Mouse (Mus musculus): Measurements from ENCODE around the gene Slc16a13. TPM values are rescaled to one million over a fixed set of nuclear protein-coding genes. Genes with fewer than 3 reads are reported as not detected.

Slc16a13 gene
- polyA plus RNA-seq, 1 experiment from 2014 or later, result 11.5 TPM

DNA sequence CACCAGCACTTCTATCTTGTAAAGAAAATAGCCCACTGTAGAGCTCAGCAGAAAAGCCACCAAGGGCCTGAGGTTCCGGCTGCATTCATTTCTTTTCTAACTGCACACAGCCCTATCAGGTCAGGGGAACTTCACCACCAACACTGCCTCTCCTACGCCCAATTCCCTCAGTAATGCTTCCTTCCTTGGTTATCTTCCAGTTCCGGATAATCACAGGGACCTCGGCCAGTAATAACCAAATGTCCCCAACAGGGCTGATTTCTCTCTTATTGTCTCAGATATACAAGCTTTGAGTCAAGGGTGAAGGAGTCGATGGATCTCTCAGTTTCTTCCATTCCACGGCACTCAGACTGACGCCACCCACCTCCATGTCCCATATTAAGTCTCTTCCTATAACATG, 13.6 kb downstream of the Slc16a13 start:
- Histone ChIP-seq H3K9ac (no peak overlapping the region), H3K27me3 (peaks cover 11% of the 10 kb centered on the region), H3K4me3 (no peak overlapping the region), H3K27ac (no peak overlapping the region), H3K4me2 (replicated peaks) (no peak overlapping the region), H3K4me1 (no peaks in the 10 kb centered on the region), H3K9me3 (no peaks in the 10 kb centered on the region), H3K36me3 (no peaks in the 10 kb centered on the region)
- 80% methylated on average over 7 of the region's 7 CpGs for WGBS
- no peak for ATAC-seq (ENCODE audit: low FRiP score, low read depth)

DNA sequence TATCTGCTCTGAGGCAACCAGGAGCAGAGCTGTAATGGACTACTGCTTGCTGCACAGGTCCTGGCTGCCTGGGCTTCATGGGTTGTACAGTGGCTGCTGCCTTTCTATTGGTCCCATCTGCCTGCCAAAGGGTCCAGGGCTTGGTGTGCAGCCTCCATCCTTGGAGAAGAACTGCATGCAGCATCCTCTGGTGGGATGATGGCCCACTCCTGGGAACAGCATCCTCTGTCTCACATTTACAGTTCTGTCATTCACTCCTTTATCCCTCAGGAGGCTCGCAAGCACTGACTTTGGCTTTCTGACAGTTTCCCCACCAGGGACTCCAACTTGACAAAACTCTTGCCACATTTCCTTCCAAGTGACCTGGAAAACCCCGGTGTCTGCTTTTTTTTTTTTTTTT, 14.1 kb downstream of the Slc16a13 start:
- Histone ChIP-seq H3K4me3 (no peak overlapping the region), H3K36me3 (no peaks in the 10 kb centered on the region), H3K4me2 (replicated peaks) (no peak overlapping the region), H3K4me1 (no peaks in the 10 kb centered on the region), H3K9me3 (no peaks in the 10 kb centered on the region), H3K27me3 (0 out of 2 replicates have a peak, but pooled peaks cover 7% of the 10 kb centered on the region), H3K9ac (no peak overlapping the region), H3K27ac (no peak overlapping the region)
- 88% methylated on average over 2 of the region's 2 CpGs for WGBS
- ATAC-seq (ENCODE audit: low FRiP score, low read depth), result no peak

DNA sequence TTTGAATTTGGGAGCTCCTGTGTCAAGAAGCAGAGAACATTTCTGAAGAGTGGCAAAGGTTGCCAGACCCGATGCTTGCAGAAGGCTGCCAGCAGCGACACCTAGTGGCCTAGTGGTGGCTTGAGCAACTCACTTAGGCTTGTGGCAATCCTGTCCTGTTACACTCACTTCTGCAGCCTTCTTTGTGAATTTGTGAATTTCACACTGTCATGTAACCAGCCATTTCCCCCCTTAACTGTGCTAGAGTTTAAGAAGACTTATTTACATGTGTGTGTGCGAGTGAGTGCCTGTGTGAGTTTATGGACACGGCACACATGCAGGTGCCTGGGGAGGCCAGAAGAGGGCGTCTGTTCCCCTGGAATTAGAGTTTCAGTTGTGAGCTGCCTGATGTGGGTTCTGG, 19.2 kb downstream of the Slc16a13 start:
- Histone ChIP-seq H3K36me3 (no peaks in the 10 kb centered on the region), H3K27me3 (no peaks in the 10 kb centered on the region), H3K9ac (no peak overlapping the region), H3K4me3 (no peak overlapping the region), H3K9me3 (no peaks in the 10 kb centered on the region), H3K4me2 (replicated peaks) (no peak overlapping the region), H3K27ac (no peak overlapping the region), H3K4me1 (no peaks in the 10 kb centered on the region)
- ATAC-seq (ENCODE audit: low FRiP score, low read depth), result no peak
- 35% methylated on average over 5 of the region's 5 CpGs for WGBS

DNA sequence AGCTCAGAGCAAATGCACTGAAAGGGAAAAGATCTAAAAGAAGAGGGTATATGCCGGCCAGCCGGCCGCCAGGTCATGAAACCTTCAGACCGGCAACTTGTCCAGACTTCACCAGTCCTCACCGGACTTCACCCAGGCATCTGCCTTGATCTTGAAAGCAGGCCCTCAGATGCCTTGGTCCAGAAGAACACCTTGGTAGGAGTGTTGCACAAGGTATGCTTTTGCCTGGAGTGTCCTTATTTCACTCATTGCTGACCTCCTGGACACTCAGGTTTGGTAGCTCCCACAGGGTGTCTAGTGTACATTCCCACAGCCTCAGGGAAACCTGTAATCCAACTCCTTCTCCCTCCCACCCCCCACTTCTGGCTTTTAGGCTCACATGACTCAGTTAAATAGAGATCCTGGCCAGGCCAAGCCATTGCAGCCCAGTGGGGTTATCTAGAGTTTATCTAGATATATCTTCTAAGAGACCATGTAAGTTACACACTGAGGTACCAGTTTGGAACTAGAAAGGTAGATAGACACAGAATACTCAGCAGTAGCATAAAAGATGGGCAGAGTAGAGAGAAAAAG, 20.7 kb downstream of the Slc16a13 start:
- no peaks in the 10 kb centered on the region for H3K36me3 ChIP-seq
- 0 out of 2 replicates have a peak, but pooled peaks cover 5% of the 10 kb centered on the region for H3K9me3 ChIP-seq
- H3K27ac ChIP-seq, result no peak overlapping the region
- no peak overlapping the region for H3K4me3 ChIP-seq
- H3K4me1 ChIP-seq, result no peaks in the 10 kb centered on the region
- no peaks in the 10 kb centered on the region for H3K27me3 ChIP-seq
- H3K4me2 ChIP-seq (replicated peaks), result no peak overlapping the region
- WGBS, result 84% methylated on average over 5 of the region's 5 CpGs
- no peak for ATAC-seq (ENCODE audit: low FRiP score, low read depth)
- H3K9ac ChIP-seq, result 0 out of 2 replicates have a peak overlapping the region, but pooled peaks have one; percentile 26

DNA sequence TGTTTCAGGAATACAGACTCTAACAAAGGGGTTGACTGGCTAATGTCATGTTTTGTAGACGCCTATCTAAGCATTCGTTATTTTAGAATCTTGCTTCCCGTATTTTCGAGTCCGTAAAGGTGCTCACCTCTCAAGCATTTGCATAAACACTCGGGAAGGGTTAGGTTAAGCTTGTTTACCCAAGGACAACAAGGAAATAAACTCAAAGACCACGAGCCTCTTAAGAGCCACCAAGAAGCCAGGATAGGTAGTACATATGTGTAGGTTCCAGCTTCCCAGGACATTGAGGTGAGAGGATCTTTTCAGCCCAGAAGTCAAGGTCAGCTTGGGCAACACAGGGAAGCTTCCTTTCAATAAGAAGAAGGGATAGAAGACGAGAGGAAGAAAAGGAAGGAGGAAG, 21.8 kb downstream of the Slc16a13 start:
- no peak overlapping the region for H3K4me3 ChIP-seq
- no peak overlapping the region for H3K9ac ChIP-seq
- no peaks in the 10 kb centered on the region for H3K4me1 ChIP-seq
- no peak overlapping the region for H3K27ac ChIP-seq
- 80% methylated on average over 8 of the region's 8 CpGs for WGBS
- H3K36me3 ChIP-seq, result no peaks in the 10 kb centered on the region
- H3K9me3 ChIP-seq, result 0 out of 2 replicates have a peak, but pooled peaks cover 5% of the 10 kb centered on the region
- no peak for ATAC-seq (ENCODE audit: low FRiP score, low read depth)
- H3K27me3 ChIP-seq, result no peaks in the 10 kb centered on the region
- H3K4me2 ChIP-seq (replicated peaks), result no peak overlapping the region

DNA sequence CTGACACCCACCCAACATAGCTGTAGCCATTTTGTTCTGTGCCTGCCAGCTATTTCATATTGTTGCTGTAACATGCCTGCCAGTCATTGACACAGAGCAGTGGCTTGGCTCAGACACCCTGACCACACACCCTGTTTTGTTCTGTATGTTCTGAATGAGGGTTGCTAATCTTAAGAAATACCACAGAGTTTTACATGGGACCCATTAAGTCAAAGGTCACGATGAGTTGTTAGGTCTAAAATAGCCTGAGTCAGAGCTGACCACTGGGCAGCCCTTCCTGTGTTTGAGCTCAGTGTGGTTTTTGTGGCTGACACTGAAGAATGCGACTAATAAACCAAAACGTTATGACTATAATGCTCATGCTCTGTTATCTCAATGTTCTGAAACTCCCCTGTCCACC, 22.5 kb downstream of the Slc16a13 start:
- Histone ChIP-seq H3K9me3 (0 out of 2 replicates have a peak, but pooled peaks cover 5% of the 10 kb centered on the region), H3K4me3 (no peak overlapping the region), H3K4me2 (replicated peaks) (no peak overlapping the region), H3K27ac (no peak overlapping the region), H3K4me1 (peaks cover 6% of the 10 kb centered on the region; the same call in 1 of the 2 replicates), H3K36me3 (no peaks in the 10 kb centered on the region), H3K27me3 (no peaks in the 10 kb centered on the region), H3K9ac (no peak overlapping the region)
- ATAC-seq (ENCODE audit: low FRiP score, low read depth), result no peak
- WGBS, result 86% methylated on average over 3 of the region's 3 CpGs

DNA sequence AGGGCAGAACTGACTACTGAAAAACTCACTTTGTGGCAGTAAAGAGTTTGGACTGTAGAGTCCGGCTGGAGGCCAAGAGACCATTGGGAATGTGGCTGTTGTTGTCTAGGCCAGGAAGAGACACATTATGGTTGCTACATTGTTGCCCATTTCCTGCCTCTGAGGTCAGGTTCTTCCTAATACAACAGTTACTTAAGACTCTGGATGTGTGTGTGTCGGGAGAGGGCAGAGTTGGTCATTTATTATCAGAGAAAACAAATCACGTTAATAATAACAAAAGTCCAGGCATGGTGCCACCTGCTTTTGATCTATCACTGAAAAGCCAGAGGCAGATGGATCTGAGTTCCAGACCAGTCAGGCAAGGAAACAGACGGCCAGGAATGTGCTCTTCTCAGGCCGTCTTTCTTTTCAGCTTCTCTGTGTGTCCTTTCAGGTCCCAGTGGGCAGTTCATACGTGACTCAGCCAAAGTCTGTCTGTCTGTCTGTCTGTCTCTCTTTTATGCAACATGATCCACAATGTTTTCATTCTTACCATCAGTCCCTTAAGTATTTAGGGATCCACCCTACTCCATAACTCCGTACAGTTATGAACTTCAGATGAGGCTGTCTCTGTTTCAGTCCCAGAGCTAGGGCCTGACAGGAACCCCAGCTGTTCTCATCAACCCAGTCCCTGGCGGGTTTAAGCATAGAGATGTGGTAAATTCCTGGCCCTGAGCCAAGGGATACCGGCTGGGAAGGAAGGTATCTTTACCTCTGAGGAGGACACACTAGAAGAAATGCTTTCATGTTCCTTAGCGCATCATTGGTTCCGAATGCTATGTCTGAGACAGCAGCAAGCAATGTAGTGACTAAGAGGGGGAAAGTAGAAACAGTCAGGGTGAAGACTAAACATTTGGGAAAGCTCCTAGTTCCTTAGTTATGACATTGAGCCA, 27.2 kb downstream of the Slc16a13 start:
- Histone ChIP-seq H3K27ac (no peak overlapping the region), H3K27me3 (no peaks in the 10 kb centered on the region), H3K4me3 (no peak overlapping the region), H3K4me2 (replicated peaks) (no peak overlapping the region), H3K9ac (no peak overlapping the region), H3K36me3 (no peaks in the 10 kb centered on the region), H3K4me1 (peaks cover 6% of the 10 kb centered on the region; the same call in 1 of the 2 replicates), H3K9me3 (0 out of 2 replicates have a peak, but pooled peaks cover 5% of the 10 kb centered on the region)
- 50% methylated on average over 11 of the region's 11 CpGs for WGBS
- no peak for ATAC-seq (ENCODE audit: low FRiP score, low read depth)

DNA sequence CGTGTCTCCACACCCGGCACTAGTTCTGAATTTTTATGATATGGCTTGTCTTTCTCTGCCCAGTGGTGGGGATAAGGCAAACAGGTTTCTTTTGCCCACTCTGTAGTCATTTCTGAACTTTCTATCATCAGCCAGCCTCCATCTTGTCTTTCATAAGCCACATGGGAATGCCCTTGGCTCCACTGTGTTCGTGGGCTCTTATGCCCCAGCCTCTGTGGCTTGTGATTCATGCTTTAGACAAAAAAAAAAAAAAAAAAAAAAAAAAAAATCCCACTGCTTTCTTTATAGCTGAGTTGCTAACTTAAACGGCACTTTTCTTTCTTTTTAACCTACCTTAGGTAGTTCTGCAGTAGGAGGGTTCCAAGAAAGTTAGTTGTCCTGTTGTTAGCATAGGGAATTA, 28.7 kb downstream of the Slc16a13 start:
- ATAC-seq (ENCODE audit: low FRiP score, low read depth), result no peak
- H3K27ac ChIP-seq, result no peak overlapping the region

DNA sequence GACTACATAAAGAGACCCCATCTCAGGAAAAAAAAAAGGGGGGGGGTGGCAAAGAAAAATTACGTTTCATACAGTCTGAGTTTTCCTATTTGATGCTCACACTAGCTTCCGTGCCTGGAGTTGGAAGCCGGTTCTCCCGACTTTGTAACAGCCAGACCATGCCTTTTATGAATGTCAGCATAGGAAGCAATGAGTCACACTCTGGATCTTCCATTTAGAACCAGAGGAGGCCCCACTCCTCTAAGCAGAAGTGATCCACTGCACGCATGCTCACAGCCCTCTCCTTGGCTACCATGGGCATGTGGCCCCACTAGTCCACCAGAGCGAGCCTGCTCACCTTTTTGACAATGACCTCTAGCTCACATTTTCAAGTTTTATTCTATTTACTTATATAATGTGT, 29.7 kb downstream of the Slc16a13 start:
- WGBS, result 87% methylated on average over 6 of the region's 6 CpGs
- H3K36me3 ChIP-seq, result no peaks in the 10 kb centered on the region
- H3K27me3 ChIP-seq, result no peaks in the 10 kb centered on the region
- H3K4me2 ChIP-seq (replicated peaks), result no peak overlapping the region
- no peak overlapping the region for H3K27ac ChIP-seq
- peaks cover 6% of the 10 kb centered on the region; the same call in 1 of the 2 replicates for H3K4me1 ChIP-seq
- 0 out of 2 replicates have a peak, but pooled peaks cover 5% of the 10 kb centered on the region for H3K9me3 ChIP-seq
- no peak overlapping the region for H3K9ac ChIP-seq
- no peak for ATAC-seq (ENCODE audit: low FRiP score, low read depth)
- H3K4me3 ChIP-seq, result no peak overlapping the region

More for the DNA sequence above, 28.7 kb downstream of the Slc16a13 start:
- no peaks in the 10 kb centered on the region for H3K27me3 ChIP-seq
- no peak overlapping the region for H3K4me3 ChIP-seq
- H3K9me3 ChIP-seq, result 0 out of 2 replicates have a peak, but pooled peaks cover 5% of the 10 kb centered on the region
- H3K4me2 ChIP-seq (replicated peaks), result no peak overlapping the region
- H3K9ac ChIP-seq, result no peak overlapping the region
- H3K4me1 ChIP-seq, result peaks cover 6% of the 10 kb centered on the region; the same call in 1 of the 2 replicates
- 61% methylated on average over 4 of the region's 4 CpGs for WGBS
- H3K36me3 ChIP-seq, result no peaks in the 10 kb centered on the region

DNA sequence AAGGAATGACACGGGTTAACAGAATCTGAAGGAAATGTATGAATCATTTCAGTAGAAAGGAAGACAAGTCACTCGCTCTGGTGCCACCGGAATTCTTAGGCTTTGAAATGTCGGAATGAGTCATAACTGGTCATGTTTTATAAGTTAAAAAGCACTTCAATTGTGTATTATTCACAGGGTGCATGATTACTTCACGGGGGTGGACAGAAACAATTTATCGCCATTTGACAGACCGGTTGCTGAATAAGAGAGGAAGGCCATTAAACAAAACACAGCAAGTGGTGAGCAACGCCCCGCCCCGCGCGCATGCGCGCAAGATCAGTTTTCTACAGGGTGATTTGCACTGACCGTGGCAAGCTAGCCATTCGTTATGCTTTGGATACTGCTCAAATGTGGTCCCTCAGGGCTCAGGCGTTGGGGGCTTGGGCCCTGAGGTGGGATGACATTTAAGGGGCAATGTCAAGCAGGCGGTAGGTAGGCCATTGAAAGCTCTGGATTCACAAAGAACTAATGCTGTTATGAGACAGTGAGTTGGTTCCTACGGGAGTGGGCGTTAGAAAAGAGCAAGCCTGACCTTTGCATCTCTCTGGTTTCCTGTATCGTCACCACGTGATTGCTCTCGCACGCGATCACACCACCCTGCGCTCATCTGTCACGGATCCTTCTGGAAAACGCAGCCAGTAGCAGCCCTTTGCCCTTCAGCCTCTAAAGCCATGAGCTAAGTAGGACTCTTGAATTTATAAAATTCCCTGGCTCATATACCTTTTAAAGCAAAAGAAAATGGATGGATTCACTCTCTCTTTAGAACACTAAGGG, 31.3 kb downstream of the Slc16a13 start:
- Histone ChIP-seq H3K27me3 (no peaks in the 10 kb centered on the region), H3K4me3 (no peak overlapping the region), H3K9ac (no peak overlapping the region), H3K9me3 (no peaks in the 10 kb centered on the region), H3K27ac (no peak overlapping the region), H3K4me1 (peaks cover 6% of the 10 kb centered on the region; the same call in 1 of the 2 replicates), H3K36me3 (no peaks in the 10 kb centered on the region), H3K4me2 (replicated peaks) (no peak overlapping the region)
- 81% methylated on average over 28 of the region's 28 CpGs for WGBS
- ATAC-seq (ENCODE audit: low FRiP score, low read depth), result no peak

DNA sequence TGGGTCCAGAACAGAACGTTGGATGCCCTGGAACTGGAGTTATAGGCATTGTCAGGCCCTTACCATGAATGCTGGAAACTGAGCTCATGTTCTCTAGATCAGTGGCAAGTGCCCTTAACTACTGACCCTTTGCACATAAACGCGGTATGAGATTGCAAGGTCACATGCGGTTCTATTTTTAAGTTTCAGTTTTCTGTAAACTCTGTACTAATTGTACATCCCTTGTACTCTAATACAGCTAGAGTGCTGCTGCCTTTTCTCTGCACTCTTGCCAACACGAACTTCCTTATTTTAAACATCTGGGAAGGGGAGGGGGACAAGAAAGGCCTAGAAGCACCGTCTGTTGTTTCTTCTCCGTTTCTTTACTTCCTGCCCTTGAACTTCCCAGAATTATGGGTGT, 35.7 kb downstream of the Slc16a13 start:
- H3K4me1 ChIP-seq, result no peaks in the 10 kb centered on the region
- no peak overlapping the region for H3K4me2 ChIP-seq (replicated peaks)
- WGBS, result 70% methylated on average over 7 of the region's 7 CpGs
- no peak overlapping the region for H3K27ac ChIP-seq
- no peak overlapping the region for H3K9ac ChIP-seq
- H3K9me3 ChIP-seq, result no peaks in the 10 kb centered on the region
- no peaks in the 10 kb centered on the region for H3K27me3 ChIP-seq
- no peaks in the 10 kb centered on the region for H3K36me3 ChIP-seq
- no peak for ATAC-seq (ENCODE audit: low FRiP score, low read depth)
- H3K4me3 ChIP-seq, result no peak overlapping the region

DNA sequence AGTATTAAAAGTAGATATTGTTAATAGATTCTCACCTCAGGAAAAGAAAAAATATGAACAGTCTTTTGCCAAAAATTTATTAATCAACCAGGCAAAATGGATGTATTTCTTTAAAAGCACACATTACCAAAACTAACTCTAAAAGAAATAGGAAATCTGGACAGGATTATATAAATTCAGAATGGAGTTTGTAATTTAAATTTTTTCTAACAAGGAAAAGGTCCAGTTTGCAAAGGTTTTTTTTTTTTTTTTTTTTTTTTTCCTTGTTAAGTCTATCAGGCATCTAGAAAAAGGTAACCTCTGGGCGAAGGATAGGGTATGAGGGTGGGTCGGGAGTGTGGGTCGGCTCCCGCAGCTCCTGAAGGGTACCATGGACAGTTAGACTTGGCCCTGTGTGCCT, 40.4 kb downstream of the Slc16a13 start:
- Histone ChIP-seq H3K27ac (no peak overlapping the region), H3K27me3 (no peaks in the 10 kb centered on the region), H3K4me3 (no peak overlapping the region), H3K36me3 (no peaks in the 10 kb centered on the region), H3K4me2 (replicated peaks) (no peak overlapping the region), H3K4me1 (no peaks in the 10 kb centered on the region), H3K9ac (no peak overlapping the region), H3K9me3 (0 out of 2 replicates have a peak, but pooled peaks cover 3% of the 10 kb centered on the region)
- no peak for ATAC-seq (ENCODE audit: low FRiP score, low read depth)
- WGBS, result 85% methylated on average over 4 of the region's 4 CpGs

Measured in limb, embryonic 13.5 days (tissue).